Mouse (Mus musculus): ENCODE measurements around the gene Mef2b. TPM values are rescaled to one million over a fixed set of nuclear protein-coding genes. Genes with fewer than 3 reads are reported as not detected.

Gene Mef2b
- polyA plus RNA-seq, 1 experiment from 2014 or later, result not detected

GRCm38 (mm10) chr8:70130066-70130465, 9.4 kb upstream of the Mef2b start:
- Histone ChIP-seq H3K4me1 (replicated peaks; ENCODE audit: control insufficient read depth, insufficient read depth, low read length) (0 out of 2 replicates have a peak, but pooled peaks cover 4% of the 10 kb centered on the region), H3K9me3 (ENCODE audit: control insufficient read depth) (no peaks in the 10 kb centered on the region), H3K36me3 (ENCODE audit: control insufficient read depth, insufficient read depth) (peaks cover 19% of the 10 kb centered on the region; the same call in 1 of the 2 replicates), H3K27ac (ENCODE audit: low read depth, low read length) (peak overlapping the region; percentile 66), H3K4me3 (ENCODE audit: low read depth, low read length) (no peak overlapping the region), H3K4me2 (replicated peaks; ENCODE audit: low read depth) (no peak overlapping the region), H3K9ac (ENCODE audit: low read depth, low read length) (no peak overlapping the region), H3K27me3 (replicated peaks; ENCODE audit: control insufficient read depth, insufficient read depth, low read length) (no peaks in the 10 kb centered on the region)
- WGBS, result 92% methylated on average over 3 of the region's 3 CpGs
- ATAC-seq, result no peak
- TF ChIP-seq CTCF (IDR thresholded peaks at IDR 0.05; ENCODE audit: low read depth), result no peak

DNA sequence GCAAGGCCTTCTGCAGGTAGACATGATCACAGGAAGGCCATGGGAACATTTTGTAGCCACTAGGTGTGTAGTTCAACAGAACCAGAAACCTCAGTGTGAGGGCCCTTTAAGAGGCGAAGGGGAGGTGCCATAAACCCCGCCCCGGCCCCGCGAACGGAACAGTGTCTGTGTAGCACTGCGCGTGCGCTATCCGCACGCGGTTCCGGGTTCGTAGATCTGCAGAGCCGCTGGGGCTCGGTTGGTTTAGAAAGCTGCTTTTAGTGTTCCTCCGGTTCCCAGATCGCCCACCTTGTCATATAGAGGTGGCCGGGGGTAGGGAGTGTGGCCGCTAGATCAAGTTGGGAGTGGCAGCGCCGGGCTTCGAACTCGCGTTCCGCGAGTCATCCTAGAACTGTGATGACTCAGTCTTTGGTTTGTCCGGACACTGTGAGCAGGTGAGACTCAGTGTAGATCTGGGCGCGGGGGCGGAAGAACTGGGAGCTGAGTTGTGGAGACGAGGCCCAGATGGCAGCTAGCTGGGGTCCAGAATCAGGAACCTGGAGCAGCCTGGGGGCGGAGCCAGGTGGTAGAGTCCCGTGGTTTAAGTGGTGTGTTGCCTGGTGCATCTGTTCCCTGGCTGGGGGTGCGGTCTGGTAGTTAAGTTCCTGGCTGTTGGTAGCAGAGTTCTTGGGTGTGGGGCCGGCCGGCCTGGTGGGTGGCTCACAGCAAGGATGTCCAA, 8.2 kb upstream of the Mef2b start, which contains the start of gene Nr2c2ap:
TSS of gene Nr2c2ap (plus strand) at position 168 of the 718 bp plus-strand sequence.
- no peaks in the 10 kb centered on the region for H3K27me3 ChIP-seq (replicated peaks; ENCODE audit: control insufficient read depth, insufficient read depth, low read length)
- H3K9ac ChIP-seq (ENCODE audit: low read depth, low read length), result peak within 1 kb of the TSS; percentile 78
- TF ChIP-seq CTCF (IDR thresholded peaks at IDR 0.05; ENCODE audit: low read depth), result peak; percentile 24; the same call in 1 of the 2 replicates
- H3K9me3 ChIP-seq (ENCODE audit: control insufficient read depth), result no peaks in the 10 kb centered on the region
- H3K4me1 ChIP-seq (replicated peaks; ENCODE audit: control insufficient read depth, insufficient read depth, low read length), result 0 out of 2 replicates have a peak, but pooled peaks cover 4% of the 10 kb centered on the region
- WGBS, result under 1% methylated on average over 37 of the region's 37 CpGs
- H3K4me2 ChIP-seq (replicated peaks; ENCODE audit: low read depth), result peak within 1 kb of the TSS; percentile 85
- peak within 1 kb of the TSS; percentile 66; the same call in 1 of the 2 replicates for H3K27ac ChIP-seq (ENCODE audit: low read depth, low read length)
- peak; percentile 87 for ATAC-seq
- H3K4me3 ChIP-seq (ENCODE audit: low read depth, low read length), result peak within 1 kb of the TSS; percentile 66
- H3K36me3 ChIP-seq (ENCODE audit: control insufficient read depth, insufficient read depth), result peaks cover 30% of the 10 kb centered on the region

GRCm38 (mm10) chr8:70134086-70134485, 5.4 kb upstream of the Mef2b start:
- 0 out of 2 replicates have a peak, but pooled peaks cover 4% of the 10 kb centered on the region for H3K4me1 ChIP-seq (replicated peaks; ENCODE audit: control insufficient read depth, insufficient read depth, low read length)
- no peak overlapping the region for H3K4me3 ChIP-seq (ENCODE audit: low read depth, low read length)
- no peak overlapping the region for H3K9ac ChIP-seq (ENCODE audit: low read depth, low read length)
- H3K36me3 ChIP-seq (ENCODE audit: control insufficient read depth, insufficient read depth), result peaks cover 34% of the 10 kb centered on the region
- H3K9me3 ChIP-seq (ENCODE audit: control insufficient read depth), result no peaks in the 10 kb centered on the region
- no peak overlapping the region for H3K27ac ChIP-seq (ENCODE audit: low read depth, low read length)
- WGBS, result 92% methylated on average over 5 of the region's 5 CpGs
- no peak for TF ChIP-seq CTCF (IDR thresholded peaks at IDR 0.05; ENCODE audit: low read depth)
- no peak for ATAC-seq
- no peaks in the 10 kb centered on the region for H3K27me3 ChIP-seq (replicated peaks; ENCODE audit: control insufficient read depth, insufficient read depth, low read length)
- no peak overlapping the region for H3K4me2 ChIP-seq (replicated peaks; ENCODE audit: low read depth)

GRCm38 (mm10) chr8:70134931-70135330, 4.6 kb upstream of the Mef2b start:
- TF ChIP-seq CTCF (IDR thresholded peaks at IDR 0.05; ENCODE audit: low read depth), result no peak
- no peak overlapping the region for H3K4me2 ChIP-seq (replicated peaks; ENCODE audit: low read depth)
- WGBS, result 91% methylated on average over 9 of the region's 9 CpGs
- H3K9me3 ChIP-seq (ENCODE audit: control insufficient read depth), result no peaks in the 10 kb centered on the region
- H3K4me3 ChIP-seq (ENCODE audit: low read depth, low read length), result no peak overlapping the region
- H3K27ac ChIP-seq (ENCODE audit: low read depth, low read length), result no peak overlapping the region
- H3K36me3 ChIP-seq (ENCODE audit: control insufficient read depth, insufficient read depth), result peaks cover 34% of the 10 kb centered on the region
- no peak for ATAC-seq
- H3K27me3 ChIP-seq (replicated peaks; ENCODE audit: control insufficient read depth, insufficient read depth, low read length), result no peaks in the 10 kb centered on the region
- no peaks in the 10 kb centered on the region for H3K4me1 ChIP-seq (replicated peaks; ENCODE audit: control insufficient read depth, insufficient read depth, low read length)
- H3K9ac ChIP-seq (ENCODE audit: low read depth, low read length), result no peak overlapping the region

- peaks cover 6% of the 10 kb centered on the region for H3K4me1 ChIP-seq (replicated peaks; ENCODE audit: control insufficient read depth, insufficient read depth, low read length)
- H3K9ac ChIP-seq (ENCODE audit: low read depth, low read length), result no peak overlapping the region
- ATAC-seq, result no peak
- H3K4me3 ChIP-seq (ENCODE audit: low read depth, low read length), result no peak overlapping the region
- H3K4me2 ChIP-seq (replicated peaks; ENCODE audit: low read depth), result no peak overlapping the region
- H3K36me3 ChIP-seq (ENCODE audit: control insufficient read depth, insufficient read depth), result peaks cover 35% of the 10 kb centered on the region
- 86% methylated on average over 4 of the region's 4 CpGs for WGBS
- TF ChIP-seq CTCF (IDR thresholded peaks at IDR 0.05; ENCODE audit: low read depth), result no peak
- H3K27ac ChIP-seq (ENCODE audit: low read depth, low read length), result no peak overlapping the region
- no peaks in the 10 kb centered on the region for H3K27me3 ChIP-seq (replicated peaks; ENCODE audit: control insufficient read depth, insufficient read depth, low read length)
- H3K9me3 ChIP-seq (ENCODE audit: control insufficient read depth), result no peaks in the 10 kb centered on the region
Measured at GRCm38 (mm10) chr8:70136591-70136990, 2.9 kb upstream of the Mef2b start.

DNA sequence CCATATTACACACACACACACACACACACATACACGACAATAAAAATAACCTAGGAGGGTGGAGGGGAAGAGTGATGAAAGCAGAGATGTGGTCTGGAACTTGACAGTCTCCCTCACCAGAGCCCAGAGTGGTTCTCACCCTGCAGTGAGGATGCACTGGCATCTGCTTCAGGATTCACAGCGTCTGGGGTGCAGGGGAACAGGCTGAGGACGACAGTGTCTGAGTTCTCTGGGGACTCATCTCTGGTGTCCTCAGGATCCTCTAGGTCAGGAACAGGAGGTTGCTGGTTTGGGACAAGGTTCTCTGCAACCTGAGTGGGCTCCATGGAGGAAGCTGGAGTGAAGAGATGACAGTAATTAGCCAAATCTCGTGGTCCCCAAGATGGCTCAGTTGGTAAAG, 1.6 kb upstream of the Mef2b start:
- no peak for ATAC-seq
- WGBS, result 83% methylated on average over 4 of the region's 4 CpGs
- H3K4me2 ChIP-seq (replicated peaks; ENCODE audit: low read depth), result peak overlapping the region; percentile 71
- H3K9ac ChIP-seq (ENCODE audit: low read depth, low read length), result no peak overlapping the region
- no peak overlapping the region for H3K4me3 ChIP-seq (ENCODE audit: low read depth, low read length)
- no peaks in the 10 kb centered on the region for H3K9me3 ChIP-seq (ENCODE audit: control insufficient read depth)
- H3K27me3 ChIP-seq (replicated peaks; ENCODE audit: control insufficient read depth, insufficient read depth, low read length), result no peaks in the 10 kb centered on the region
- TF ChIP-seq CTCF (IDR thresholded peaks at IDR 0.05; ENCODE audit: low read depth), result no peak
- H3K4me1 ChIP-seq (replicated peaks; ENCODE audit: control insufficient read depth, insufficient read depth, low read length), result peaks cover 6% of the 10 kb centered on the region
- H3K36me3 ChIP-seq (ENCODE audit: control insufficient read depth, insufficient read depth), result peaks cover 48% of the 10 kb centered on the region
- no peak overlapping the region for H3K27ac ChIP-seq (ENCODE audit: low read depth, low read length)
